In genomic region chr16:20589366-20589938, GRCm38 (mm10) we compare ENCODE assay signal across 8 mouse cellular contexts. TPM values are rescaled to one million over a fixed set of nuclear protein-coding genes. Genes with fewer than 3 reads are reported as not detected.
A peak's percentile ranks its signal among the peaks of the same experiment; 100 is the strongest.
DNase-seq lines count a peak whose midpoint lies in the region; ATAC-seq and TF ChIP-seq lines count a peak whose summit lies in the region.

Gene Vwa5b2, plus strand, starts transcription at chr16:20589471.

- TF ChIP-seq CTCF in brain, embryonic 14.5 days (IDR thresholded peaks at IDR 0.05; ENCODE audit: borderline replicate concordance, extremely low read depth, insufficient read depth, insufficient read length) = no peak
- TF ChIP-seq CTCF in forebrain, postnatal 0 days (IDR thresholded peaks at IDR 0.05; ENCODE audit: low read depth) = no peak

- peaks cover 26% of the 10 kb centered on the region for H3K4me1 ChIP-seq in kidney, embryonic 15.5 days
- H3K4me1 ChIP-seq in forebrain, postnatal 0 days (ENCODE audit: insufficient read depth) = 0 out of 2 replicates have a peak, but pooled peaks cover 6% of the 10 kb centered on the region
- H3K4me1 ChIP-seq in limb, embryonic 12.5 days (replicated peaks) = peaks cover 21% of the 10 kb centered on the region

- H3K36me3 ChIP-seq in kidney, embryonic 15.5 days = no peaks in the 10 kb centered on the region
- H3K36me3 ChIP-seq in forebrain, postnatal 0 days (ENCODE audit: insufficient read depth) = no peaks in the 10 kb centered on the region
- H3K36me3 ChIP-seq in limb, embryonic 12.5 days = no peaks in the 10 kb centered on the region

- H3K27ac ChIP-seq in kidney, embryonic 15.5 days = no peak within 1 kb of the TSS
- 0 out of 2 replicates have a peak within 1 kb of the TSS, but pooled peaks have one; percentile 29 for H3K27ac ChIP-seq in forebrain, postnatal 0 days (ENCODE audit: low read depth, low read length)
- no peak within 1 kb of the TSS for H3K27ac ChIP-seq in limb, embryonic 12.5 days

- WGBS in kidney, embryonic 15.5 days = under 1% methylated on average over 24 of the region's 24 CpGs
- 3% methylated on average over 24 of the region's 24 CpGs for WGBS in forebrain, postnatal 0 days
- 1% methylated on average over 24 of the region's 24 CpGs for WGBS in limb, embryonic 12.5 days

- peak within 1 kb of the TSS; percentile 97 for H3K4me2 ChIP-seq in kidney, embryonic 15.5 days
- peak within 1 kb of the TSS; percentile 94 for H3K4me2 ChIP-seq in forebrain, postnatal 0 days (ENCODE audit: low read depth)
- peak within 1 kb of the TSS; percentile 89 for H3K4me2 ChIP-seq in limb, embryonic 12.5 days

- peak within 1 kb of the TSS; percentile 53 for H3K4me3 ChIP-seq in kidney, embryonic 15.5 days (replicated peaks)
- H3K4me3 ChIP-seq in forebrain, postnatal 0 days (ENCODE audit: low read depth, low read length) = peak within 1 kb of the TSS; percentile 60
- peak within 1 kb of the TSS; percentile 54 for H3K4me3 ChIP-seq in limb, embryonic 12.5 days (replicated peaks)

- H3K9ac ChIP-seq in kidney, embryonic 15.5 days = peak within 1 kb of the TSS; percentile 48
- peak within 1 kb of the TSS; percentile 66 for H3K9ac ChIP-seq in forebrain, postnatal 0 days
- peak within 1 kb of the TSS; percentile 54 for H3K9ac ChIP-seq in limb, embryonic 12.5 days (replicated peaks)

- no peak for DNase-seq in kidney, adult 18-20 months
- no peak for DNase-seq in brain, embryonic 14.5 days (ENCODE audit: low read depth)
- peak; percentile 57 for DNase-seq in forebrain, postnatal 0 days
- DNase-seq in right cerebral cortex, postnatal 10 days (ENCODE audit: low spot score in 2 of 2) = peak; percentile 73 to 74
- DNase-seq in adrenal gland, postnatal 14 days = no peak
- DNase-seq in lung, postnatal 36 days = no peak

- H3K9me3 ChIP-seq in kidney, embryonic 15.5 days (replicated peaks) = no peaks in the 10 kb centered on the region
- no peaks in the 10 kb centered on the region for H3K9me3 ChIP-seq in forebrain, postnatal 0 days (ENCODE audit: low read length)
- H3K9me3 ChIP-seq in limb, embryonic 12.5 days = no peaks in the 10 kb centered on the region

- no peak for TF ChIP-seq POLR2A in brain, embryonic 14.5 days (IDR thresholded peaks at IDR 0.05; ENCODE audit: borderline replicate concordance, extremely low read depth, insufficient read depth, insufficient read length, poor library complexity, severe bottlenecking)

- peak; percentile 42 for ATAC-seq in kidney, embryonic 15.5 days (replicated peaks; ENCODE audit: low FRiP score)
- peak; percentile 81 for ATAC-seq in forebrain, postnatal 0 days
- ATAC-seq in limb, embryonic 12.5 days (ENCODE audit: insufficient number of reproducible peaks, insufficient read depth, low FRiP score, low TSS enrichment, low read depth) = peak; percentile 69

- H3K27me3 ChIP-seq in kidney, embryonic 15.5 days = peaks cover 64% of the 10 kb centered on the region
- H3K27me3 ChIP-seq in forebrain, postnatal 0 days (ENCODE audit: insufficient read depth, low read length) = peaks cover 27% of the 10 kb centered on the region
- peaks cover 70% of the 10 kb centered on the region for H3K27me3 ChIP-seq in limb, embryonic 12.5 days

RNA-seq across cellular contexts. Expression of gene Vwa5b2, which starts in this region (rescaled TPM):
- 1.6 and 1.7 TPM in 2 replicates for polyA plus RNA-seq in kidney, embryonic 15.5 days (2015; fragmentation: Nextera tagmentation; extraction: Ambion mirVana)
- 28.2 and 44.7 TPM in 2 replicates for polyA plus RNA-seq in brain, embryonic 14.5 days (2012; rRNA removed)
- 20.3 and 20.9 TPM in 2 replicates for total RNA-seq in forebrain, postnatal 0 days (2014; rRNA removed)
- polyA plus RNA-seq in forebrain, postnatal 0 days (2015; fragmentation: Nextera tagmentation; extraction: Ambion mirVana) = 5.9 and 8.7 TPM in 2 replicates
- 0.93 and 1.2 TPM in 2 replicates for polyA plus RNA-seq in limb, embryonic 12.5 days (2016; fragmentation: Nextera tagmentation; extraction: Ambion mirVana)
- total RNA-seq in adrenal gland, postnatal 14 days (2021) = 1.4 and 2.1 TPM in 2 replicates

Comparison
In these comparisons a context has a peak if more than half of its experiments do, and no peak if none do; other contexts are left out.
1. DNase-seq: peak in forebrain, postnatal 0 days (single experiment) and right cerebral cortex, postnatal 10 days (2 of 2); none in kidney, adult 18-20 months (single experiment), brain, embryonic 14.5 days (single experiment), adrenal gland, postnatal 14 days (single experiment) and lung, postnatal 36 days (single experiment).
2. Peak in every context shown above with its lines, with median percentiles within 50 percentile points of each other: ATAC-seq, H3K4me2 ChIP-seq, H3K4me3 ChIP-seq and H3K9ac ChIP-seq.